ENCODE assay signal across 7 mouse cellular contexts in the genomic region with DNA sequence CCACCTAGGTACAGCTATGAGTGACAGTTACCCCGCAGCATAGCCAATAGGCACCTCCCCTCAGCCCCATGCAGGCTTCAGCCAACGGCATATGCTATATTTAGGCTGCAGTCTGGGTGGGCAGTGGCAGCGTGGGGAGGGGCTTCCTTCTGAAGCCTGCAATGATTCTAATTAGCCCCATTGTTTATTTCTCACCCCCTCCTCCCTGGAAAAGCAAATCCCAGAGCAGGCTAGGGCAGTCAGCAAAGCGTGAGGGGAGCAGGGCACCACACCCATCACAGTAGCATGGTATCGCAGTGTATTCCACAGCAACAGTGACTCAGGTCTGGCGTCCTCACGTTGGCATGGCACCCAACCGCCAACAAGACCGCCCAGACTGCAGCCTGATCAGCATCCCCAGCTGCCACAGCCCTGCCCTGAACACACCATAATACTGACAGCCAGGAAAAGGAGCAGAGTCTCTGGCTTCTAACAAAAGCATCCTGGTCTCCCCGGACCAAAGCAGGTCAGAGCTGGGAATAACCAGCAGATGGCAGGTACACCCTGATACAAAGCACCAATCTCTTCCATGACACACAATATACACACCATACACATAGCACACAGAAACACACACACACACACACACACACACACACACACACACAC. TPM values are rescaled to one million over a fixed set of nuclear protein-coding genes. Genes with fewer than 3 reads are reported as not detected.
DNase-seq lines count a peak whose midpoint lies in the region; ATAC-seq and TF ChIP-seq lines count a peak whose summit lies in the region.

No protein-coding gene starts in this region.

- H3K36me3 ChIP-seq in C2C12 (ENCODE audit: control insufficient read depth, insufficient read depth): no peaks in the 10 kb centered on the region
- H3K36me3 ChIP-seq in hindbrain, embryonic 12.5 days: no peaks in the 10 kb centered on the region
- no peaks in the 10 kb centered on the region for H3K36me3 ChIP-seq in limb, embryonic 13.5 days

- ATAC-seq in hindbrain, embryonic 12.5 days (ENCODE audit: low FRiP score): peak; percentile 84
- ATAC-seq in limb, embryonic 13.5 days (ENCODE audit: low FRiP score, low read depth): peak; percentile 66; the same call in 1 of the 2 replicates

- no peak for TF ChIP-seq CTCF in C2C12 (IDR thresholded peaks at IDR 0.05; ENCODE audit: control insufficient read depth, insufficient read depth, insufficient read length)

- H3K27ac ChIP-seq in hindbrain, embryonic 12.5 days: peak overlapping the region; percentile 88
- no peak overlapping the region for H3K27ac ChIP-seq in limb, embryonic 13.5 days

- no peaks in the 10 kb centered on the region for H3K79me2 ChIP-seq in C2C12 (ENCODE audit: control insufficient read depth, insufficient read depth)

- peak overlapping the region; percentile 33; the same call in 1 of the 2 replicates for H3K9ac ChIP-seq in hindbrain, embryonic 12.5 days
- 0 out of 2 replicates have a peak overlapping the region, but pooled peaks have one; percentile 25 for H3K9ac ChIP-seq in limb, embryonic 13.5 days

- H3K4me1 ChIP-seq in hindbrain, embryonic 12.5 days: peaks cover 47% of the 10 kb centered on the region
- peaks cover 38% of the 10 kb centered on the region for H3K4me1 ChIP-seq in limb, embryonic 13.5 days

- H3K79me3 ChIP-seq in C2C12 (ENCODE audit: low read depth): no peaks in the 10 kb centered on the region

- peak overlapping the region; percentile 33 for H3K4me2 ChIP-seq in hindbrain, embryonic 12.5 days (replicated peaks)
- H3K4me2 ChIP-seq in limb, embryonic 13.5 days (replicated peaks): peak overlapping the region; percentile 38

- H3K9me3 ChIP-seq in hindbrain, embryonic 12.5 days (replicated peaks): no peaks in the 10 kb centered on the region
- H3K9me3 ChIP-seq in limb, embryonic 13.5 days: no peaks in the 10 kb centered on the region

- H3K4me3 ChIP-seq in C2C12 (ENCODE audit: insufficient read depth, poor library complexity, severe bottlenecking): no peak overlapping the region
- H3K4me3 ChIP-seq in hindbrain, embryonic 12.5 days: no peak overlapping the region
- no peak overlapping the region for H3K4me3 ChIP-seq in limb, embryonic 13.5 days

- H3K27me3 ChIP-seq in C2C12 (ENCODE audit: control insufficient read depth, insufficient read depth, insufficient read length): peaks cover 9% of the 10 kb centered on the region
- H3K27me3 ChIP-seq in hindbrain, embryonic 12.5 days: 0 out of 2 replicates have a peak, but pooled peaks cover 3% of the 10 kb centered on the region
- peaks cover 15% of the 10 kb centered on the region for H3K27me3 ChIP-seq in limb, embryonic 13.5 days

- 2% methylated on average over 10 of the region's 10 CpGs for WGBS in hindbrain, embryonic 12.5 days
- WGBS in limb, embryonic 13.5 days: 5% methylated on average over 10 of the region's 10 CpGs

- DNase-seq in 3T3-L1 (ENCODE audit: low read depth, low spot score): peak; percentile 81
- DNase-seq in embryo, embryonic 10.5 days (ENCODE audit: low spot score): peak; percentile 43
- DNase-seq in right cerebral cortex, adult 2 months (ENCODE audit: low spot score in 2 of 2): peak; percentile 75 to 83
- DNase-seq in testis, postnatal 14 days (ENCODE audit: low spot score): no peak

- H3ac ChIP-seq in C2C12 (ENCODE audit: control insufficient read depth, insufficient read length, low read depth): no peak overlapping the region

TF ChIP-seq in C2C12, 6 proteins besides CTCF, POLR2A, EP300 and RAD21:
- TF ChIP-seq MAX (IDR thresholded peaks at IDR 0.05) (peak; percentile 54), USF1 (IDR thresholded peaks at IDR 0.05; ENCODE audit: low read depth) (no peak)

RNA-seq across cellular contexts. Expression of a gene that starts 4.0 kb away (rescaled TPM):
- not detected for polyA plus RNA-seq in C2C12 (2012; fragmentation: generic; extraction: Trizol)
- polyA plus RNA-seq in hindbrain, embryonic 12.5 days (2016; fragmentation: Nextera tagmentation; extraction: Ambion mirVana): 0.31 and 0.37 TPM in 2 replicates
- 0.04 TPM in 1 of 2 replicates, not detected in the other for polyA plus RNA-seq in limb, embryonic 13.5 days (2015; fragmentation: Nextera tagmentation; extraction: Ambion mirVana)

RNA-seq across cellular contexts. Expression of a gene that starts 17.0 kb away (rescaled TPM):
- polyA plus RNA-seq in C2C12 (2012; fragmentation: generic; extraction: Trizol): 20.6 TPM
- 125 and 133 TPM in 2 replicates for polyA plus RNA-seq in hindbrain, embryonic 12.5 days (2016; fragmentation: Nextera tagmentation; extraction: Ambion mirVana)
- 61.5 and 66.6 TPM in 2 replicates for polyA plus RNA-seq in limb, embryonic 13.5 days (2015; fragmentation: Nextera tagmentation; extraction: Ambion mirVana)

RNA-seq across cellular contexts. Expression of a gene that starts 53.6 kb away (rescaled TPM):
- polyA plus RNA-seq in C2C12 (2012; fragmentation: generic; extraction: Trizol): 35.6 TPM
- 33.2 and 34.7 TPM in 2 replicates for polyA plus RNA-seq in hindbrain, embryonic 12.5 days (2016; fragmentation: Nextera tagmentation; extraction: Ambion mirVana)
- polyA plus RNA-seq in limb, embryonic 13.5 days (2015; fragmentation: Nextera tagmentation; extraction: Ambion mirVana): 28.8 and 29.0 TPM in 2 replicates
